Mouse (Mus musculus): ENCODE results near the gene Dcbld1. TPM values are rescaled to one million over a fixed set of nuclear protein-coding genes. Genes with fewer than 3 reads are reported as not detected.
"Not testable (repeated sequence)": the region's sequence is repeated elsewhere in the genome, so short reads cannot be mapped to it uniquely, and the experiment has no call there.

Dcbld1 gene
- total RNA-seq, 2 experiments from 2014 or later: 2.5 to 3.2 TPM

- no peak for DNase-seq
- intact Hi-C loops (cut with DNase I; ENCODE audit: low total_unique reads): no loop called here
These were observed 60.6 kb downstream of the Dcbld1 start for GRCm38 (mm10) chr10:52293921-52294577.

GRCm38 (mm10) chr10:52295934-52296333 lies 62.5 kb downstream of the Dcbld1 start:
- no peak for DNase-seq
- intact Hi-C loops (cut with DNase I; ENCODE audit: low total_unique reads): no loop called here

GRCm38 (mm10) chr10:52298568-52298967 lies 65.1 kb downstream of the Dcbld1 start:
- intact Hi-C loops (cut with DNase I; ENCODE audit: low total_unique reads); DNase-seq: not testable (repeated sequence)

- intact Hi-C loops (cut with DNase I; ENCODE audit: low total_unique reads): no loop called here
These were observed 68.3 kb downstream of the Dcbld1 start for GRCm38 (mm10) chr10:52301766-52302165.

GRCm38 (mm10) chr10:52302271-52302670 lies 68.9 kb downstream of the Dcbld1 start:
- intact Hi-C loops (cut with DNase I; ENCODE audit: low total_unique reads): no loop called here
- DNase-seq: no peak

More at GRCm38 (mm10) chr10:52301766-52302165, 68.3 kb downstream of the Dcbld1 start:
- DNase-seq: no peak

GRCm38 (mm10) chr10:52304574-52304973 lies 71.2 kb downstream of the Dcbld1 start:
- intact Hi-C loops (cut with DNase I; ENCODE audit: low total_unique reads): no loop called here
- DNase-seq: no peak

GRCm38 (mm10) chr10:52309196-52309595 lies 75.8 kb downstream of the Dcbld1 start:
- DNase-seq: peak; percentile 25
- intact Hi-C loops (cut with DNase I; ENCODE audit: low total_unique reads): no loop called here

GRCm38 (mm10) chr10:52319506-52320286 lies 86.3 kb downstream of the Dcbld1 start:
- no peak for DNase-seq
- intact Hi-C loops (cut with DNase I; ENCODE audit: low total_unique reads): no loop called here

GRCm38 (mm10) chr10:52321918-52322317 lies 88.5 kb downstream of the Dcbld1 start:
- DNase-seq: no peak
- intact Hi-C loops (cut with DNase I; ENCODE audit: low total_unique reads): no loop called here

GRCm38 (mm10) chr10:52331007-52331406 lies 97.6 kb downstream of the Dcbld1 start:
- no peak for DNase-seq

GRCm38 (mm10) chr10:52343324-52343723 lies 109.9 kb downstream of the Dcbld1 start:
- intact Hi-C loops (cut with DNase I; ENCODE audit: low total_unique reads); DNase-seq: not testable (repeated sequence)

More at GRCm38 (mm10) chr10:52331007-52331406, 97.6 kb downstream of the Dcbld1 start:
- intact Hi-C loops (cut with DNase I; ENCODE audit: low total_unique reads): no loop called here

- no peak for DNase-seq
- intact Hi-C loops (cut with DNase I; ENCODE audit: low total_unique reads): no loop called here
These were observed 119.8 kb downstream of the Dcbld1 start for GRCm38 (mm10) chr10:52353184-52353583.

GRCm38 (mm10) chr10:52358467-52358866 lies 125.0 kb downstream of the Dcbld1 start, which contains the start of gene Gm26741:
TSS of gene Gm26741 (plus strand) at chr10:52358767.
- intact Hi-C loops (cut with DNase I; ENCODE audit: low total_unique reads): no loop called here
- DNase-seq: no peak

- intact Hi-C loops (cut with DNase I; ENCODE audit: low total_unique reads): no loop called here
- no peak for DNase-seq
These were observed 126.9 kb downstream of the Dcbld1 start for GRCm38 (mm10) chr10:52360241-52360735.

- intact Hi-C loops (cut with DNase I; ENCODE audit: low total_unique reads): no loop called here
- DNase-seq: no peak
These were observed 127.6 kb downstream of the Dcbld1 start for GRCm38 (mm10) chr10:52360862-52361609.

- DNase-seq: no peak
- intact Hi-C loops (cut with DNase I; ENCODE audit: low total_unique reads): no loop called here
These were observed 135.0 kb downstream of the Dcbld1 start for GRCm38 (mm10) chr10:52368376-52368775.

Data from gastrocnemius, postnatal 14 days (tissue).